Mouse (Mus musculus) hindbrain, embryonic 14.5 days (tissue): ENCODE results near the gene Bdkrb2. TPM values are rescaled to one million over a fixed set of nuclear protein-coding genes. Genes with fewer than 3 reads are reported as not detected.

Experiments
- ATAC-seq: fragments of 200-750 bp; cut with Nextera tagmentation; 2 replicates; pipeline ENCODE4 v1.8.0; 2017; ENCODE audit warnings: moderate number of reproducible peaks, mild to moderate bottlenecking, moderate TSS enrichment, moderate library complexity; ENCODE audit not compliant: low FRiP score
- DNase-seq: peaks from one replicate; pipeline ENCODE4 v3.0.0-alpha.2; 2015; ENCODE audit warnings: low spot score
- H3K27ac ChIP-seq: fragments of 300-500 bp; sonication (generic); 2 replicates; pipeline ENCODE4 v1.5.1; 2014; ENCODE audit warnings: mild to moderate bottlenecking, moderate library complexity
- H3K27me3 ChIP-seq: fragments of 300-500 bp; sonication (generic); 2 replicates; pipeline ENCODE4 v1.6.1; 2014; ENCODE audit warnings: mild to moderate bottlenecking, low read length, mixed read lengths; ENCODE audit not compliant: control insufficient read depth, insufficient read depth
- H3K36me3 ChIP-seq: fragments of 300-500 bp; sonication (generic); replicated peaks from 2 replicates; pipeline ENCODE4 v1.6.1; 2014; ENCODE audit not compliant: control insufficient read depth, insufficient read depth
- H3K4me1 ChIP-seq: fragments of 300-500 bp; sonication (generic); replicated peaks from 2 replicates; pipeline ENCODE4 v1.6.1; 2014; ENCODE audit warnings: antibody characterized with exemption, low read length, mixed read lengths; ENCODE audit not compliant: control insufficient read depth, insufficient read depth
- H3K4me2 ChIP-seq: fragments of 300-500 bp; sonication (generic); replicated peaks from 2 replicates; pipeline ENCODE4 v1.6.1; 2014; ENCODE audit warnings: mild to moderate bottlenecking, moderate library complexity
- H3K4me3 ChIP-seq: fragments of 300-500 bp; sonication (generic); replicated peaks from 2 replicates; pipeline ENCODE4 v1.5.1; 2014; ENCODE audit warnings: mild to moderate bottlenecking, low read length
- H3K9ac ChIP-seq: fragments of 300-500 bp; sonication (generic); 2 replicates; pipeline ENCODE4 v1.6.1; 2014
- H3K9me3 ChIP-seq: fragments of 300-500 bp; sonication (generic); 2 replicates; pipeline ENCODE4 v1.6.1; 2016; ENCODE audit warnings: low read length; ENCODE audit not compliant: control insufficient read depth
- WGBS: fragments of 180-500 bp; shearing (Covaris S2); extraction: QIAGEN DNeasy Blood & Tissue Kit; methylation state at CpG from one replicate; pipeline ENCODE4 v1.1.7; 2014; 5-methylcytosine and 5-hydroxymethylcytosine counted together
- polyA plus RNA-seq: library from polyadenylated mRNA; unstranded; fragments of >200 nt; fragmentation: Nextera tagmentation; extraction: Ambion mirVana; gene quantifications from 2 replicates; pipeline ENCODE4 v1.2.1, GENCODE M21; 2014

The Bdkrb2 gene
- polyA plus RNA-seq, 1 experiment from 2014 or later: 0.75 TPM

- H3K9ac ChIP-seq: no peak overlapping the region
- no peak for ATAC-seq
- no peak overlapping the region for H3K4me2 ChIP-seq
- WGBS: 60% methylated on average over 5 of the region's 5 CpGs
- no peak overlapping the region for H3K27ac ChIP-seq
- H3K4me3 ChIP-seq: no peak overlapping the region
- no peaks in the 10 kb centered on the region for H3K36me3 ChIP-seq
- no peaks in the 10 kb centered on the region for H3K27me3 ChIP-seq
- H3K9me3 ChIP-seq: no peaks in the 10 kb centered on the region
- DNase-seq: no peak
- no peaks in the 10 kb centered on the region for H3K4me1 ChIP-seq
These were observed 36.1 kb downstream of the Bdkrb2 start for GRCm38 (mm10) chr12:105599098-105599497.

GRCm38 (mm10) chr12:105601586-105601985 is 38.6 kb downstream of the Bdkrb2 start:
- no peak overlapping the region for H3K4me3 ChIP-seq
- H3K27ac ChIP-seq: 0 out of 2 replicates have a peak overlapping the region, but pooled peaks have one; percentile 2
- H3K27me3 ChIP-seq: no peaks in the 10 kb centered on the region
- no peaks in the 10 kb centered on the region for H3K36me3 ChIP-seq
- H3K9ac ChIP-seq: no peak overlapping the region
- WGBS: 48% methylated on average over 6 of the region's 6 CpGs
- H3K4me1 ChIP-seq: no peaks in the 10 kb centered on the region
- H3K9me3 ChIP-seq: no peaks in the 10 kb centered on the region
- DNase-seq: peak; percentile 43
- H3K4me2 ChIP-seq: no peak overlapping the region
- peak; percentile 44; the same call in 1 of the 2 replicates for ATAC-seq

GRCm38 (mm10) chr12:105602581-105603210 is 39.7 kb downstream of the Bdkrb2 start, which contains the start of gene Bdkrb1:
Gene Bdkrb1, plus strand, starts transcription at chr12:105603085.
- Histone ChIP-seq H3K9me3 (no peaks in the 10 kb centered on the region), H3K4me1 (no peaks in the 10 kb centered on the region), H3K4me3 (no peak within 1 kb of the TSS), H3K9ac (no peak within 1 kb of the TSS), H3K27me3 (no peaks in the 10 kb centered on the region), H3K27ac (no peak within 1 kb of the TSS), H3K4me2 (no peak within 1 kb of the TSS), H3K36me3 (no peaks in the 10 kb centered on the region)
- 85% methylated on average over 11 of the region's 11 CpGs for WGBS
- ATAC-seq: no peak
- no peak for DNase-seq

- H3K4me2 ChIP-seq: no peak overlapping the region
- no peaks in the 10 kb centered on the region for H3K4me1 ChIP-seq
- H3K9ac ChIP-seq: no peak overlapping the region
- no peak for DNase-seq
- H3K4me3 ChIP-seq: no peak overlapping the region
- WGBS: 87% methylated on average over 11 of the region's 11 CpGs
- no peak for ATAC-seq
- H3K27ac ChIP-seq: no peak overlapping the region
- no peaks in the 10 kb centered on the region for H3K27me3 ChIP-seq
- H3K36me3 ChIP-seq: no peaks in the 10 kb centered on the region
- H3K9me3 ChIP-seq: no peaks in the 10 kb centered on the region
These were observed 40.9 kb downstream of the Bdkrb2 start for GRCm38 (mm10) chr12:105603904-105604303.

GRCm38 (mm10) chr12:105605212-105605611 is 42.2 kb downstream of the Bdkrb2 start:
- no peak for ATAC-seq
- WGBS: 37% methylated on average over 8 of the region's 8 CpGs

GRCm38 (mm10) chr12:105606881-105607280 is 43.9 kb downstream of the Bdkrb2 start:
- H3K27me3 ChIP-seq: no peaks in the 10 kb centered on the region
- no peaks in the 10 kb centered on the region for H3K36me3 ChIP-seq
- H3K4me1 ChIP-seq: no peaks in the 10 kb centered on the region
- H3K9me3 ChIP-seq: no peaks in the 10 kb centered on the region
- 89% methylated on average over 4 of the region's 4 CpGs for WGBS
- DNase-seq (no peak), ATAC-seq (no peak)
- no peak overlapping the region for H3K4me2 ChIP-seq
- no peak overlapping the region for H3K27ac ChIP-seq
- no peak overlapping the region for H3K4me3 ChIP-seq
- no peak overlapping the region for H3K9ac ChIP-seq

More at GRCm38 (mm10) chr12:105605212-105605611, 42.2 kb downstream of the Bdkrb2 start:
- no peak for DNase-seq
- Histone ChIP-seq H3K4me3 (no peak overlapping the region), H3K9me3 (no peaks in the 10 kb centered on the region), H3K36me3 (no peaks in the 10 kb centered on the region), H3K9ac (no peak overlapping the region), H3K27ac (no peak overlapping the region), H3K27me3 (no peaks in the 10 kb centered on the region), H3K4me2 (no peak overlapping the region), H3K4me1 (no peaks in the 10 kb centered on the region)

- no peaks in the 10 kb centered on the region for H3K27me3 ChIP-seq
- 92% methylated on average over 2 of the region's 2 CpGs for WGBS
- no peak overlapping the region for H3K9ac ChIP-seq
These were observed 48.0 kb downstream of the Bdkrb2 start for GRCm38 (mm10) chr12:105611045-105611444.

GRCm38 (mm10) chr12:105611748-105612147 is 48.7 kb downstream of the Bdkrb2 start:
- Histone ChIP-seq H3K27ac (no peak overlapping the region), H3K9ac (no peak overlapping the region), H3K9me3 (no peaks in the 10 kb centered on the region), H3K4me3 (no peak overlapping the region), H3K27me3 (no peaks in the 10 kb centered on the region), H3K4me1 (no peaks in the 10 kb centered on the region), H3K36me3 (peaks cover 21% of the 10 kb centered on the region), H3K4me2 (no peak overlapping the region)
- 10% methylated on average over 7 of the region's 7 CpGs for whole genome bisulfite sequencing
- DNase-seq (peak; percentile 84), ATAC-seq (peak; percentile 64; the same call in 1 of the 2 replicates)

More at GRCm38 (mm10) chr12:105611045-105611444, 48.0 kb downstream of the Bdkrb2 start:
- ATAC-seq (no peak), DNase-seq (no peak)
- H3K9me3 ChIP-seq: no peaks in the 10 kb centered on the region
- no peaks in the 10 kb centered on the region for H3K4me1 ChIP-seq
- no peak overlapping the region for H3K4me2 ChIP-seq
- no peak overlapping the region for H3K27ac ChIP-seq
- no peak overlapping the region for H3K4me3 ChIP-seq
- H3K36me3 ChIP-seq: peaks cover 14% of the 10 kb centered on the region

GRCm38 (mm10) chr12:105613559-105613958 is 50.5 kb downstream of the Bdkrb2 start:
- Histone ChIP-seq H3K27ac (no peak overlapping the region), H3K9ac (no peak overlapping the region), H3K4me3 (no peak overlapping the region), H3K36me3 (peaks cover 38% of the 10 kb centered on the region), H3K4me1 (no peaks in the 10 kb centered on the region), H3K9me3 (no peaks in the 10 kb centered on the region), H3K4me2 (no peak overlapping the region), H3K27me3 (no peaks in the 10 kb centered on the region)
- no peak for ATAC-seq
- DNase-seq: no peak
- 90% methylated on average over 10 of the region's 10 CpGs for WGBS
